Mouse (Mus musculus): Measurements from ENCODE around the gene Aqp7. TPM values are rescaled to one million over a fixed set of nuclear protein-coding genes. Genes with fewer than 3 reads are reported as not detected.
A peak's percentile ranks its signal among the peaks of the same experiment; 100 is the strongest.

Aqp7 gene
- polyA plus RNA-seq, 1 experiment from 2014 or later: not detected

DNA sequence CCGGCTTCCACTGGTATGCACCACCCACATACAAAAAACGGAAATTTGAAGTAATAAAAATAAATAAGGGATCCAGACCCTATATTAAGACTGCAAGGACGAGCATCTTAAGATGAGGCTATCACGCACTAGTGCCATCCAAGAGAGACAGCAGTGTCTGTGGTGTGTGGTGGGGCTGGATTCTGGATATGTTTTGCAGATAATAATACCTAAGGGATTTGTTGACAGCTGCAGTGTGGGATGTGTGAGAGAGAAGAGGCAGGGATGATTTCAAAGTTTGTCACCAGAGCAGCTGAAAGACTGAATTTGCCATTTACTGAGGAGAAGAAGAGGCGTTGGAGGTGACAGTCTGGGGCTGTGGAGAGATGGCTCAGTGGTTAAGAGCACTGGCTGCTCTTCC lies 18.6 kb downstream of the Aqp7 start:
- H3K4me3 ChIP-seq (ENCODE audit: low read depth, low read length): no peak overlapping the region
- H3K9ac ChIP-seq (ENCODE audit: low read length): no peak overlapping the region
- no peaks in the 10 kb centered on the region for H3K27me3 ChIP-seq (ENCODE audit: control insufficient read depth, insufficient read depth, low read length)
- WGBS: 88% methylated on average over 5 of the region's 5 CpGs
- ATAC-seq (ENCODE audit: low FRiP score): no peak
- no peak overlapping the region for H3K4me2 ChIP-seq
- H3K9me3 ChIP-seq (ENCODE audit: control insufficient read depth, low read length): no peaks in the 10 kb centered on the region
- peak; percentile 66 for DNase-seq (ENCODE audit: low spot score, missing footprints)
- no peaks in the 10 kb centered on the region for H3K36me3 ChIP-seq (ENCODE audit: control insufficient read depth, insufficient read depth, low read length)
- H3K4me1 ChIP-seq (ENCODE audit: control insufficient read depth, insufficient read depth, low read length): no peaks in the 10 kb centered on the region
- H3K27ac ChIP-seq (ENCODE audit: low read depth, low read length): no peak overlapping the region

DNA sequence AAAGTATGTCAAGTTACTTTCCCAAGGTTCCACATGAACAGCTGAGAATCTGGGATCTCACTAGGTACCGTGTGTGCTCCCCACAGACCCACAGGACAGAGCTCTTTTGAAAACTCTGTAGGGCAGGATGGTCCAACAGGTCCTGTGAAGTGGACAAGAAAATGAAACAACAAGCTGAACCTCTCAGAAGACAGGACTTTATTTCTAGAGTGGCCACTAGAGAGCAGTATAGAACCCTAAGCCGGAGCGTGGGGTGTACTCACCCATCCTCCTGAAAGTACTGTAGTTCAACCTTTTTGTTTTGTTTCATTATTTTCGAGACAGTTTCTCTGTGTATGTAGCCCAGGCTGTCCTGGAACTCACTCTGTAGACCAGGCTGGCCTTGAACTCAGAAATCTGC lies 19.7 kb downstream of the Aqp7 start:
- H3K4me2 ChIP-seq: no peak overlapping the region
- no peaks in the 10 kb centered on the region for H3K9me3 ChIP-seq (ENCODE audit: control insufficient read depth, low read length)
- H3K4me1 ChIP-seq (ENCODE audit: control insufficient read depth, insufficient read depth, low read length): no peaks in the 10 kb centered on the region
- WGBS: 85% methylated on average over 4 of the region's 4 CpGs
- no peak overlapping the region for H3K4me3 ChIP-seq (ENCODE audit: low read depth, low read length)
- H3K27me3 ChIP-seq (ENCODE audit: control insufficient read depth, insufficient read depth, low read length): no peaks in the 10 kb centered on the region
- DNase-seq (ENCODE audit: low spot score, missing footprints) (peak; percentile 80), ATAC-seq (ENCODE audit: low FRiP score) (no peak)
- H3K27ac ChIP-seq (ENCODE audit: low read depth, low read length): no peak overlapping the region
- no peak overlapping the region for H3K9ac ChIP-seq (ENCODE audit: low read length)
- no peaks in the 10 kb centered on the region for H3K36me3 ChIP-seq (ENCODE audit: control insufficient read depth, insufficient read depth, low read length)

DNA sequence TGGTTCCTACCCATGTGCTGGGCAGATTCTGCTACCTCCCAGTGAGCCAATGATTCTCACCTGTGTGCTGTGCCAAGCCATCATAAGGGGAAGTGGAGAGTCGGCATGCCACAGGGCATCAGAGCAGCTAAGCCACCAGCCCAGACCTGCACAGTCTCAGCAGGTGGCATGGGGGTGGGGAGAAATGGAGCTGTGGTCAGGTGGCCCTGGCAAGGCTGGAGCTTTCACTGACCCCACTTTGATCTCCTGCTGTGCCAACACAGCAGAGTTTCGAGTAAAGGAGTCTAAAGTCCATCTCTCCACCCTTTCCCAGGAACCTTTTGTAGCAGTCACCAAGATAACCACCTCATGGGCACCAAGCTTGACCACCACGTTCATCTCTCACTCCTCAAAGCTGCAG lies 20.1 kb downstream of the Aqp7 start:
- H3K4me1 ChIP-seq (ENCODE audit: control insufficient read depth, insufficient read depth, low read length): no peaks in the 10 kb centered on the region
- no peak overlapping the region for H3K9ac ChIP-seq (ENCODE audit: low read length)
- no peak overlapping the region for H3K4me3 ChIP-seq (ENCODE audit: low read depth, low read length)
- H3K9me3 ChIP-seq (ENCODE audit: control insufficient read depth, low read length): no peaks in the 10 kb centered on the region
- no peak overlapping the region for H3K4me2 ChIP-seq
- DNase-seq (ENCODE audit: low spot score, missing footprints): peak; percentile 54
- 92% methylated on average over 3 of the region's 3 CpGs for WGBS
- no peaks in the 10 kb centered on the region for H3K27me3 ChIP-seq (ENCODE audit: control insufficient read depth, insufficient read depth, low read length)
- H3K36me3 ChIP-seq (ENCODE audit: control insufficient read depth, insufficient read depth, low read length): 0 out of 2 replicates have a peak, but pooled peaks cover 2% of the 10 kb centered on the region
- H3K27ac ChIP-seq (ENCODE audit: low read depth, low read length): no peak overlapping the region
- ATAC-seq (ENCODE audit: low FRiP score): no peak

DNA sequence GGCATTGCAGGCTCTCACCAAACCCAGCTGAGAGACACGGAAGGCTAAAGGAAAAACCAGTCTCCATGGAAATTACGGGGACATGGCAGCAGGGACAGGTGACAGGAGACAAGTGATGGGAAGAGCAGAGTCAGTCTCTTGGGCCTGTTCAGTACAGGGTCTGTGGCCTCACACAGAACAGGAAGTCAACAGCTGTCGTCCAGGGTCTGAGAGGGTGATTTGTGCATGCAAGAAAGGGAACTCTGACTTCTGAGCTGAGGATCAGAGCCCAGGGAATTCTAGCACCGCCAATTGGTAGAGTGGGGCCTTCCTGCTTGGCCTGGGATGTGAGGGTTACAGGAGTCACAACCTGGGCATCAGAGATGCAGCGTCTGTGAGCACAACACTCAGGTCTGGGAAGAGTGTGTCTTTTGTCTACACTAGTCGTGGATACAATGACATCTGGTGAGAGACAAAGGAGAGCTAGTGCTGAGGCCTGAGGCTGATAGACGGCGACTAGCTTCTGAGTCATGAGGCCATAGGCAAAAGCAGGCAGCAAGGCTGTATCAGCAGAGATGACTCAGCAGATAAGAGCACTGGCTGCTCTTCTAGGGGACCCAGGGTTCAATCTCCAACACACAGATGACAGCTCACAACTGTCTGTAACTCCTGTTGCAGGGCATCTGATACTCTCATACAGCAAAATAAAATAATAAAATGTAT lies 21.7 kb downstream of the Aqp7 start:
- no peaks in the 10 kb centered on the region for H3K9me3 ChIP-seq (ENCODE audit: control insufficient read depth, low read length)
- no peak overlapping the region for H3K9ac ChIP-seq (ENCODE audit: low read length)
- H3K4me2 ChIP-seq: no peak overlapping the region
- ATAC-seq (ENCODE audit: low FRiP score) (no peak), DNase-seq (ENCODE audit: low spot score, missing footprints) (peak; percentile 60)
- H3K36me3 ChIP-seq (ENCODE audit: control insufficient read depth, insufficient read depth, low read length): 0 out of 2 replicates have a peak, but pooled peaks cover 2% of the 10 kb centered on the region
- H3K4me3 ChIP-seq (ENCODE audit: low read depth, low read length): no peak overlapping the region
- no peaks in the 10 kb centered on the region for H3K4me1 ChIP-seq (ENCODE audit: control insufficient read depth, insufficient read depth, low read length)
- no peak overlapping the region for H3K27ac ChIP-seq (ENCODE audit: low read depth, low read length)
- no peaks in the 10 kb centered on the region for H3K27me3 ChIP-seq (ENCODE audit: control insufficient read depth, insufficient read depth, low read length)
- 76% methylated on average over 8 of the region's 8 CpGs for WGBS

DNA sequence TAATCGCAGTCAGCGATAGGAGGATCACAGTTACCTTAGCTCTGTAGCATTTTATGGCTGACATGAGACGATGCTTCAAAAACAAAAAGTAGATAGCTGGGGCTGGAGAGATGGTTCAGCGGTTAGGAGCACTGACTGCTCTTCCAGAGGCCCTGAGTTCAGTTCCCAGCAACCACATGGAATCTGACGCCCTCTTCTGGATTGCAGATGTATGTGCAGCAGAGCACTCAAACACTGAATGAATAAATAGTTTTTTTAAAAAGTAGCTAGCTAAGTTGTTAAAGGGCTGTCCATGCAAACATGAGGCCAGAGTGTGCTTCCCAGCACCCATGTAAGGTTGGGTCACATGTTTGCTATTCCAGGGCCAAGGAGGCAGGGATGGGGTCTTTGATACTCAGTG lies 26.8 kb downstream of the Aqp7 start:
- WGBS: 87% methylated on average over 5 of the region's 5 CpGs
- no peak overlapping the region for H3K4me2 ChIP-seq
- no peaks in the 10 kb centered on the region for H3K27me3 ChIP-seq (ENCODE audit: control insufficient read depth, insufficient read depth, low read length)
- H3K9ac ChIP-seq (ENCODE audit: low read length): no peak overlapping the region
- H3K36me3 ChIP-seq (ENCODE audit: control insufficient read depth, insufficient read depth, low read length): 0 out of 2 replicates have a peak, but pooled peaks cover 2% of the 10 kb centered on the region
- H3K4me3 ChIP-seq (ENCODE audit: low read depth, low read length): no peak overlapping the region
- no peaks in the 10 kb centered on the region for H3K9me3 ChIP-seq (ENCODE audit: control insufficient read depth, low read length)
- no peak for DNase-seq (ENCODE audit: low spot score, missing footprints)
- no peaks in the 10 kb centered on the region for H3K4me1 ChIP-seq (ENCODE audit: control insufficient read depth, insufficient read depth, low read length)
- no peak overlapping the region for H3K27ac ChIP-seq (ENCODE audit: low read depth, low read length)
- no peak for ATAC-seq (ENCODE audit: low FRiP score)

DNA sequence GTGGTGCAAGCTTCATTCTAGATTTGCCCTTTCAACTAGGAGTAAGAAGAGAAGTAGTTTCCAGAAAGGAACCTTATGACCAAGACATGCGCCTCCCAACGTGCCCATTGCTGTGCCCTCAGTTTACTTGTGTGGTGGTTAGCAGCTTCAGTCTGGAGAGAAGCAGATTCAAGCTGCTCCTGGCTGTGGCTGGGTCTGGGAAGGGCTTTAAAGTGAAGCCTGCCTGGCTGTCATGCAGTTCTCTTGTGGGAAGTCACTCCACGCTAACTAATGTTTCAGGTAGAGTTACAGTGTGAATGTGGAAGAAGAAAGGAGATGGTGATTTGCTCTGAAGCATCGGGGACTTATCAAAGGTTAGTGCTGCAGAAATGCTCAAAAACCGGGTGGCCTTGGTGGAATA lies 32.1 kb downstream of the Aqp7 start:
- no peaks in the 10 kb centered on the region for H3K27me3 ChIP-seq (ENCODE audit: control insufficient read depth, insufficient read depth, low read length)
- H3K36me3 ChIP-seq (ENCODE audit: control insufficient read depth, insufficient read depth, low read length): peaks cover 15% of the 10 kb centered on the region
- WGBS: 91% methylated on average over 5 of the region's 5 CpGs
- H3K4me2 ChIP-seq: no peak overlapping the region
- no peak overlapping the region for H3K4me3 ChIP-seq (ENCODE audit: low read depth, low read length)
- H3K4me1 ChIP-seq (ENCODE audit: control insufficient read depth, insufficient read depth, low read length): no peaks in the 10 kb centered on the region
- ATAC-seq (ENCODE audit: low FRiP score): no peak
- H3K9ac ChIP-seq (ENCODE audit: low read length): no peak overlapping the region
- H3K27ac ChIP-seq (ENCODE audit: low read depth, low read length): no peak overlapping the region
- H3K9me3 ChIP-seq (ENCODE audit: control insufficient read depth, low read length): no peaks in the 10 kb centered on the region; the same call in 1 of the 2 replicates
- peak; percentile 72 for DNase-seq (ENCODE audit: low spot score, missing footprints)

DNA sequence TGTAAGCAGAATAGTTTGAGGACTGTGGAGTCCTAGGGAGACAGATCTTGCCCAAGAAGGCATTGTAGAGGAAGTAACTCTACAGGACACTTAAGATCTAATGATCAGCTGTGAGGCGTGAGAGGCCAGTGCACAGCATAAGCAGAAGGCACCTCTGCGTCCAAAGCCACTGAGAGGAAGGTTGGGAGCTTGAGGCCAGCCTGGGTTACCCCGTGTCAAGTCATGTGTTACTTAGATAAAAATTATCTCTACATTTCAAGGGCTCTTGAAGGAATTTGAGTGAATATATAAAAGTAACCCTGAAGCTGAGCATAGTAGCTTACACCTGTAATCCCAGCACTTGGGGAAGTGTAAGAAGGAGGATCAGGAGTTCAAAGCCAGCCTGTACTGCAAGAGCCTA lies 34.6 kb downstream of the Aqp7 start:
- Histone ChIP-seq H3K4me3 (ENCODE audit: low read depth, low read length) (no peak overlapping the region), H3K36me3 (ENCODE audit: control insufficient read depth, insufficient read depth, low read length) (peaks cover 22% of the 10 kb centered on the region), H3K4me1 (ENCODE audit: control insufficient read depth, insufficient read depth, low read length) (no peaks in the 10 kb centered on the region), H3K27me3 (ENCODE audit: control insufficient read depth, insufficient read depth, low read length) (no peaks in the 10 kb centered on the region), H3K4me2 (no peak overlapping the region), H3K27ac (ENCODE audit: low read depth, low read length) (no peak overlapping the region), H3K9me3 (ENCODE audit: control insufficient read depth, low read length) (no peaks in the 10 kb centered on the region; the same call in 1 of the 2 replicates), H3K9ac (ENCODE audit: low read length) (no peak overlapping the region)
- ATAC-seq (ENCODE audit: low FRiP score): no peak
- no peak for DNase-seq (ENCODE audit: low spot score, missing footprints)
- WGBS: 95% methylated on average over 3 of the region's 3 CpGs

DNA sequence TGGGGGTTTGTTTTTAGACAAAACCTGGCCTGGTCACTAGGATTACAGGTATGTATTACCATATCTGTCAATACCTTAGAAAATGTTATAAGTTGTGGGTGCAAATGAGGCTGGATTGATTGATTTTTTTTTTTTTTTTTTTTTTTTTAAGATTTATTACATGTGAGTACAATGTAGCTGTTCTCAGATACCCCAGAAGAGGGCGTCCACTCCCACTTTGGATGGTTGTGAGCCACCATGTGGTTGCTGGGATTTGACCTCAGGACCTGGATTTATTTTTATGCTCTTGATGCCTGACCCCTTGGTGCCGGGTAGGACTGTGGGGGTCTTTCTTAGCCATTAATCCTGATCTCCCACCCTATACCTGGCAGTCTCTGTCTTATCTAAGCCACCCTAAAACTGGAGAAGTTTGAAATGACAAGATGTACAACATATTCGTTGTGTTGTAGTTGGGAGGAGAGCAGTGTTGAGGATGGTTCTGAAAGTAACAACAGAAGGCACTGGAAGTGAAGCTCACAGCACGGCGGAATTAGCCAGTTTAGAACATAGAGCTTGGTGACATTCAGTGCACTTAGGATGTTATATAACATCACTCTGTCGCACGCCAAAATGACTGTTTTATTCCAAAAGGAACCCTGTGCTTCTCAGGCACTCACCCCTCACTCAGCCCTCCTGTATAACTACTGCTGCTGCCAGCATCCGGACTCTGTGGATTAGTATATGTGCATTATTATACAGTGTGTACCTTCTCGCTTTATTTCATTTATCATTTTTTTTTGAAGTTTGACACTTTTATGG lies 46.9 kb downstream of the Aqp7 start:
- DNase-seq (ENCODE audit: low spot score, missing footprints) (no peak), ATAC-seq (ENCODE audit: low FRiP score) (no peak)
- Histone ChIP-seq H3K9ac (ENCODE audit: low read length) (no peak overlapping the region), H3K4me3 (ENCODE audit: low read depth, low read length) (no peak overlapping the region), H3K4me1 (ENCODE audit: control insufficient read depth, insufficient read depth, low read length) (no peaks in the 10 kb centered on the region), H3K27ac (ENCODE audit: low read depth, low read length) (no peak overlapping the region), H3K4me2 (no peak overlapping the region), H3K27me3 (ENCODE audit: control insufficient read depth, insufficient read depth, low read length) (no peaks in the 10 kb centered on the region), H3K9me3 (ENCODE audit: control insufficient read depth, low read length) (no peaks in the 10 kb centered on the region), H3K36me3 (ENCODE audit: control insufficient read depth, insufficient read depth, low read length) (peaks cover 26% of the 10 kb centered on the region)
- 88% methylated on average over 9 of the region's 9 CpGs for WGBS

DNA sequence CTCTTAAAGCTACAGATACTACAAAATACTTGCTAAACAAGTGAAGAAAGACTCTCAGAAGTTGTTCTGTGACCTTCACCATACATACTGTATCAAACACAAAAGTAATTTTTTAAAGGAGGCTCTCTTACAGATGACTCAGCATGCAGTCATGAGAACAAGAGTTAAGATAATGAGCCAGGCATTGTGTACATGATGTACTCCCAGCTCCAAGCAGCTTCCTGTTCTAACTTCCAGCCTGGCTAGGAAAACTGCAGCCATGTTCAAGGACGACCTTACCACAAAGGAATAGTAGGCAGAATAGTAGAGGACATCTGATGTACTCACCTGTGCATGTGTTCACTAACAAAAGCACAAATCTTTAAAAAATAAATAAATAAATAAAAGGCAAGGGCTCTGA lies 47.7 kb downstream of the Aqp7 start:
- Histone ChIP-seq H3K4me3 (ENCODE audit: low read depth, low read length) (no peak overlapping the region), H3K4me1 (ENCODE audit: control insufficient read depth, insufficient read depth, low read length) (no peaks in the 10 kb centered on the region), H3K36me3 (ENCODE audit: control insufficient read depth, insufficient read depth, low read length) (peaks cover 29% of the 10 kb centered on the region), H3K4me2 (no peak overlapping the region), H3K27ac (ENCODE audit: low read depth, low read length) (no peak overlapping the region), H3K9ac (ENCODE audit: low read length) (no peak overlapping the region), H3K27me3 (ENCODE audit: control insufficient read depth, insufficient read depth, low read length) (no peaks in the 10 kb centered on the region), H3K9me3 (ENCODE audit: control insufficient read depth, low read length) (no peaks in the 10 kb centered on the region)
- 80% methylated on average over 1 of the region's 1 CpGs for WGBS
- ATAC-seq (ENCODE audit: low FRiP score) (no peak), DNase-seq (ENCODE audit: low spot score, missing footprints) (no peak)
